Mouse (Mus musculus): ENCODE results near the gene Krtap12-1. TPM values are rescaled to one million over a fixed set of nuclear protein-coding genes. Genes with fewer than 3 reads are reported as not detected.
A peak's percentile ranks its signal among the peaks of the same experiment; 100 is the strongest.
"Not testable (repeated sequence)": the region's sequence is repeated elsewhere in the genome, so short reads cannot be mapped to it uniquely, and the experiment has no call there.

Gene Krtap12-1
- polyA plus RNA-seq (2012; ENCODE audit: insufficient read depth, insufficient read length, low replicate concordance, missing spikeins), result not detected in 2 replicates

- not testable (repeated sequence) for H3K4me3 ChIP-seq (ENCODE audit: insufficient read depth, low read depth, low read length); H3K4me1 ChIP-seq (ENCODE audit: control insufficient read depth, insufficient read depth, low read length); H3K27ac ChIP-seq (ENCODE audit: insufficient read depth, low read depth, low read length)
- 89% methylated on average over 1 of the region's 1 CpGs for WGBS
Observed at GRCm38 (mm10) chr10:77720299-77720698, at the start of gene Krtap12-1. Gene Krtap12-1 (plus strand): TSS chr10:77720599.

GRCm38 (mm10) chr10:77670710-77671109, 49.7 kb upstream of the Krtap12-1 start:
- Histone ChIP-seq H3K4me1 (ENCODE audit: control insufficient read depth, insufficient read depth, low read length) (peaks cover 4% of the 10 kb centered on the region; the same call in 1 of the 2 replicates), H3K4me3 (ENCODE audit: insufficient read depth, low read depth, low read length) (no peak overlapping the region), H3K27ac (ENCODE audit: insufficient read depth, low read depth, low read length) (no peak overlapping the region)
- WGBS, result 85% methylated on average over 4 of the region's 4 CpGs
- TF ChIP-seq CTCF (IDR thresholded peaks at IDR 0.05; ENCODE audit: insufficient read depth, low read depth, low read length) (no peak), POLR2A (IDR thresholded peaks at IDR 0.05; ENCODE audit: insufficient read depth, low read depth, low read length) (no peak)

GRCm38 (mm10) chr10:77671519-77671918, 48.9 kb upstream of the Krtap12-1 start:
- no peak overlapping the region for H3K27ac ChIP-seq (ENCODE audit: insufficient read depth, low read depth, low read length)
- H3K4me3 ChIP-seq (ENCODE audit: insufficient read depth, low read depth, low read length), result no peak overlapping the region
- peaks cover 2% of the 10 kb centered on the region; the same call in 1 of the 2 replicates for H3K4me1 ChIP-seq (ENCODE audit: control insufficient read depth, insufficient read depth, low read length)
- WGBS, result 85% methylated on average over 4 of the region's 4 CpGs
- TF ChIP-seq CTCF (IDR thresholded peaks at IDR 0.05; ENCODE audit: insufficient read depth, low read depth, low read length), result no peak
- TF ChIP-seq POLR2A (IDR thresholded peaks at IDR 0.05; ENCODE audit: insufficient read depth, low read depth, low read length), result no peak

GRCm38 (mm10) chr10:77673765-77674164, 46.6 kb upstream of the Krtap12-1 start:
- peaks cover 14% of the 10 kb centered on the region for H3K4me1 ChIP-seq (ENCODE audit: control insufficient read depth, insufficient read depth, low read length)
- TF ChIP-seq CTCF (IDR thresholded peaks at IDR 0.05; ENCODE audit: insufficient read depth, low read depth, low read length), result no peak
- no peak for TF ChIP-seq POLR2A (IDR thresholded peaks at IDR 0.05; ENCODE audit: insufficient read depth, low read depth, low read length)
- no peak overlapping the region for H3K27ac ChIP-seq (ENCODE audit: insufficient read depth, low read depth, low read length)
- H3K4me3 ChIP-seq (ENCODE audit: insufficient read depth, low read depth, low read length), result no peak overlapping the region
- 70% methylated on average over 13 of the region's 13 CpGs for WGBS

GRCm38 (mm10) chr10:77677562-77677961, 42.8 kb upstream of the Krtap12-1 start:
- no peak overlapping the region for H3K27ac ChIP-seq (ENCODE audit: insufficient read depth, low read depth, low read length)
- under 1% methylated on average over 35 of the region's 35 CpGs for WGBS
- 0 out of 2 replicates have a peak overlapping the region, but pooled peaks have one; percentile 3 for H3K4me3 ChIP-seq (ENCODE audit: insufficient read depth, low read depth, low read length)
- TF ChIP-seq POLR2A (IDR thresholded peaks at IDR 0.05; ENCODE audit: insufficient read depth, low read depth, low read length) (no peak), CTCF (IDR thresholded peaks at IDR 0.05; ENCODE audit: insufficient read depth, low read depth, low read length) (no peak)
- H3K4me1 ChIP-seq (ENCODE audit: control insufficient read depth, insufficient read depth, low read length), result peaks cover 14% of the 10 kb centered on the region

- Histone ChIP-seq H3K27ac (ENCODE audit: insufficient read depth, low read depth, low read length) (no peak overlapping the region), H3K4me1 (ENCODE audit: control insufficient read depth, insufficient read depth, low read length) (peaks cover 14% of the 10 kb centered on the region), H3K4me3 (ENCODE audit: insufficient read depth, low read depth, low read length) (no peak overlapping the region)
- WGBS, result 81% methylated on average over 7 of the region's 7 CpGs
- TF ChIP-seq CTCF (IDR thresholded peaks at IDR 0.05; ENCODE audit: insufficient read depth, low read depth, low read length), result no peak
Observed at GRCm38 (mm10) chr10:77682994-77683393, 37.4 kb upstream of the Krtap12-1 start.

- no peak for TF ChIP-seq CTCF (IDR thresholded peaks at IDR 0.05; ENCODE audit: insufficient read depth, low read depth, low read length)
- no peak overlapping the region for H3K4me3 ChIP-seq (ENCODE audit: insufficient read depth, low read depth, low read length)
- peaks cover 13% of the 10 kb centered on the region for H3K4me1 ChIP-seq (ENCODE audit: control insufficient read depth, insufficient read depth, low read length)
- 51% methylated on average over 8 of the region's 8 CpGs for WGBS
- no peak overlapping the region for H3K27ac ChIP-seq (ENCODE audit: insufficient read depth, low read depth, low read length)
Observed at GRCm38 (mm10) chr10:77684181-77684580, 36.2 kb upstream of the Krtap12-1 start.

- Histone ChIP-seq H3K27ac (ENCODE audit: insufficient read depth, low read depth, low read length) (no peak within 1 kb of the TSS), H3K4me3 (ENCODE audit: insufficient read depth, low read depth, low read length) (no peak within 1 kb of the TSS), H3K4me1 (ENCODE audit: control insufficient read depth, insufficient read depth, low read length) (peaks cover 27% of the 10 kb centered on the region)
- WGBS, result 24% methylated on average over 22 of the region's 22 CpGs
- TF ChIP-seq POLR2A (IDR thresholded peaks at IDR 0.05; ENCODE audit: insufficient read depth, low read depth, low read length) (no peak), CTCF (IDR thresholded peaks at IDR 0.05; ENCODE audit: insufficient read depth, low read depth, low read length) (no peak)
Observed at GRCm38 (mm10) chr10:77685895-77686664, 34.3 kb upstream of the Krtap12-1 start, which contains the start of gene Tspear. Gene Tspear (plus strand): TSS chr10:77686569.

GRCm38 (mm10) chr10:77687021-77687420, 33.4 kb upstream of the Krtap12-1 start:
- Histone ChIP-seq H3K4me1 (ENCODE audit: control insufficient read depth, insufficient read depth, low read length) (peaks cover 27% of the 10 kb centered on the region), H3K4me3 (ENCODE audit: insufficient read depth, low read depth, low read length) (no peak overlapping the region), H3K27ac (ENCODE audit: insufficient read depth, low read depth, low read length) (no peak overlapping the region)
- WGBS, result 63% methylated on average over 10 of the region's 10 CpGs
- TF ChIP-seq CTCF (IDR thresholded peaks at IDR 0.05; ENCODE audit: insufficient read depth, low read depth, low read length) (no peak), POLR2A (IDR thresholded peaks at IDR 0.05; ENCODE audit: insufficient read depth, low read depth, low read length) (no peak)

- WGBS, result 58% methylated on average over 3 of the region's 3 CpGs
- not testable (repeated sequence) for H3K4me3 ChIP-seq (ENCODE audit: insufficient read depth, low read depth, low read length); H3K27ac ChIP-seq (ENCODE audit: insufficient read depth, low read depth, low read length)
- H3K4me1 ChIP-seq (ENCODE audit: control insufficient read depth, insufficient read depth, low read length), result peaks cover 27% of the 10 kb centered on the region
Observed at GRCm38 (mm10) chr10:77690356-77690807, 30.0 kb upstream of the Krtap12-1 start, which contains the start of gene Gm19402. Gene Gm19402 (minus strand): TSS chr10:77690757.

Data from olfactory bulb, adult 2 months (tissue).